Mouse (Mus musculus): ENCODE results near the gene Mtfp1. TPM values are rescaled to one million over a fixed set of nuclear protein-coding genes. Genes with fewer than 3 reads are reported as not detected.
A peak's percentile ranks its signal among the peaks of the same experiment; 100 is the strongest.
"Not testable (repeated sequence)": the region's sequence is repeated elsewhere in the genome, so short reads cannot be mapped to it uniquely, and the experiment has no call there.

The Mtfp1 gene
- polyA plus RNA-seq, 1 experiment from 2014 or later = 4.5 TPM

GRCm38 (mm10) chr11:4112861-4113260, 17.6 kb upstream of the Mtfp1 start:
- no peak for ATAC-seq (ENCODE audit: low FRiP score, low read depth)
- Histone ChIP-seq H3K36me3 (peaks cover 12% of the 10 kb centered on the region; the same call in 1 of the 2 replicates), H3K4me2 (replicated peaks) (no peak overlapping the region), H3K27me3 (replicated peaks) (peaks cover 16% of the 10 kb centered on the region; the same call in 1 of the 2 replicates), H3K4me1 (peaks cover 7% of the 10 kb centered on the region), H3K4me3 (no peak overlapping the region), H3K27ac (no peak overlapping the region), H3K9me3 (no peaks in the 10 kb centered on the region), H3K9ac (no peak overlapping the region)
- WGBS = 78% methylated on average over 6 of the region's 6 CpGs

DNA sequence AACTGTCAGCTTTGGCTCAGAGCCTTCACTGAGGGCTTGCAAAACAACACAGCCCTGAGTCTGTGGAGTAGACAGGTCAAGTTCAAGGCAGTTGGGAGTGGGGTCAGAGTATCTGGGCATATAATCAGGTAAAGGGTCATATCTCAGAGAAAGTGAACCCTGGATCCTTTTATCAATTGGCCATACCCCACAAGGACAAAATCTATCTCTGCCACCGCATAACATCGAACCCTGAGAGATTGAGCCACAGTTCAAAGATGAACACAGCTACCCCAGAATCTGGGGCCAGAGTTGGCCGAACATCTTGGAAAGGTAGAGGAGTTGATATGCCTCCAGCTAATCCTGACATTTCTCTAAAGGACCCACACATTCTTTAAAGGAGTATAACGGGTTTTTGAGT, 16.8 kb upstream of the Mtfp1 start:
- Histone ChIP-seq H3K9me3 (no peaks in the 10 kb centered on the region), H3K4me2 (replicated peaks) (no peak overlapping the region), H3K4me1 (no peaks in the 10 kb centered on the region), H3K36me3 (peaks cover 12% of the 10 kb centered on the region; the same call in 1 of the 2 replicates), H3K4me3 (no peak overlapping the region), H3K27me3 (replicated peaks) (0 out of 2 replicates have a peak, but pooled peaks cover 9% of the 10 kb centered on the region), H3K9ac (no peak overlapping the region), H3K27ac (no peak overlapping the region)
- 84% methylated on average over 4 of the region's 4 CpGs for WGBS
- ATAC-seq (ENCODE audit: low FRiP score, low read depth) = no peak

DNA sequence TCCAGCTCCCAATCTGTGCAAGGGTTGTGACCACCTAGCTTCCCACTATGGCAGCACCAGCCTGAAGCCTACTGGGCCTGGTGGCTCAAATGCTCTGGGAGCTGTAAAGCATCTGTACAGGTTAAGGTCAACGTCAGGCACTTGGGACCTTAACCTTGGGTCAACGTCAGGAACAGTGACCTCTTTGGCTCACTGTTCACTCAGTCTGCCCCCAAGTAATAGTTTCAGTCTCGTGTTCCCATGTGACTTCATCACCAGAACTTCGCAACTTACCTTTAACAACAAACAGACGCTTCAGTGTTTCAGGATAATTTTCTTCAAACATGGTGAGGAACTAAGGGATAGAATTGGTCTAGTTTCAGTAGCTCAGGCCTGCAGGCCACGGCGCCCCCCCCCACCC, 13.4 kb upstream of the Mtfp1 start:
- WGBS = 84% methylated on average over 7 of the region's 7 CpGs
- H3K36me3 ChIP-seq = peaks cover 12% of the 10 kb centered on the region; the same call in 1 of the 2 replicates
- no peak overlapping the region for H3K4me3 ChIP-seq

GRCm38 (mm10) chr11:4107901-4108300, 12.7 kb upstream of the Mtfp1 start:
- not testable (repeated sequence) for H3K9ac ChIP-seq; H3K27me3 ChIP-seq (replicated peaks); ATAC-seq (ENCODE audit: low FRiP score, low read depth); H3K9me3 ChIP-seq; H3K4me1 ChIP-seq; H3K27ac ChIP-seq; H3K4me2 ChIP-seq (replicated peaks); H3K4me3 ChIP-seq
- 96% methylated on average over 6 of the region's 6 CpGs for WGBS
- peaks cover 12% of the 10 kb centered on the region; the same call in 1 of the 2 replicates for H3K36me3 ChIP-seq

More for the DNA sequence above, 13.4 kb upstream of the Mtfp1 start:
- no peak for ATAC-seq (ENCODE audit: low FRiP score, low read depth)
- Histone ChIP-seq H3K9ac (no peak overlapping the region), H3K4me2 (replicated peaks) (no peak overlapping the region), H3K4me1 (no peaks in the 10 kb centered on the region), H3K9me3 (no peaks in the 10 kb centered on the region), H3K27ac (no peak overlapping the region), H3K27me3 (replicated peaks) (no peaks in the 10 kb centered on the region)

DNA sequence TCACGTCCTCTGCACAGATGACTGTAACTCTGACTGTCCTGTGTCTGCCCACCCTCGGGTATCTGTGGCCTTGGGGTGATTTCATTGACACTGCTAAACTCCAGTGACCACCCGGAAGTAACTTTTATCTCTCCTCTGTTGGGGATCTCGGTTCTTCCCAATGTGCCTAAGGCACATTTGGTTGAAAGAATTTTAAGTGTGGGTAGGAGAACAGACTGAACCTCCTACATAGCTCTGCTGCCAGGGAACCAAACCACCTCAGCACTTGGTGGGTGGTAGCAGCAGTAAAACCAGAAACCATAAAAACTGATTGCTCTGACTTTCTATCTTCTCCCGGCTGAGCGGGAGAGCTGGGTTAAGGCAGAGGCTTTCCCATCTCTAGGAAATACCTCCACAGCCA, 10.2 kb upstream of the Mtfp1 start:
- no peaks in the 10 kb centered on the region for H3K9me3 ChIP-seq
- WGBS = 14% methylated on average over 6 of the region's 6 CpGs

DNA sequence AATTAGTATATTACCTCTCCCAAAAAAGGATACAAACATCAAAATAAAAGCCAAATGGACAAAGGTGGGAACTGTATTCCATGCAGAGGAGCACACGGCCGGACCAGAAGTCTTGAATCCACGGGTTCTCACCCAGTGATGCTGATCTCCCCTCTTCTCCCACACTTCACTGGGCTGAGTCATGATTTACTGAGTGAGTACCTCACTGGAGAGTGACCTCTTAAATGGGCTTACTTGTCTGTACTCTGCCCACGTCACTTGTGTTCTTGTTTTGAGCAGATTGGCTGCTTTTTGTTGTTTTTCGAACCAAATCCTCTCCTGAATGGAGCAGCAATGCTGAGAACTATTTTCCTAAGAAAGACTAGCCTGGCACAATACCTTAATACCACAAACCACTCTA, 9.7 kb upstream of the Mtfp1 start:
- WGBS = 79% methylated on average over 5 of the region's 5 CpGs
- peaks cover 8% of the 10 kb centered on the region; the same call in 1 of the 2 replicates for H3K36me3 ChIP-seq
- no peak overlapping the region for H3K27ac ChIP-seq
- H3K9me3 ChIP-seq = no peaks in the 10 kb centered on the region
- ATAC-seq (ENCODE audit: low FRiP score, low read depth) = no peak
- no peak overlapping the region for H3K9ac ChIP-seq
- H3K4me2 ChIP-seq (replicated peaks) = no peak overlapping the region
- no peaks in the 10 kb centered on the region for H3K27me3 ChIP-seq (replicated peaks)
- no peak overlapping the region for H3K4me3 ChIP-seq
- no peaks in the 10 kb centered on the region for H3K4me1 ChIP-seq

More for the DNA sequence above, 10.2 kb upstream of the Mtfp1 start:
- Histone ChIP-seq H3K27me3 (replicated peaks) (no peaks in the 10 kb centered on the region), H3K9ac (no peak overlapping the region), H3K27ac (no peak overlapping the region), H3K36me3 (peaks cover 8% of the 10 kb centered on the region; the same call in 1 of the 2 replicates), H3K4me2 (replicated peaks) (no peak overlapping the region), H3K4me3 (no peak overlapping the region), H3K4me1 (no peaks in the 10 kb centered on the region)
- ATAC-seq (ENCODE audit: low FRiP score, low read depth) = no peak

GRCm38 (mm10) chr11:4103522-4103921, 8.3 kb upstream of the Mtfp1 start:
- WGBS = 85% methylated on average over 14 of the region's 14 CpGs
- H3K9ac ChIP-seq = no peak overlapping the region
- ATAC-seq (ENCODE audit: low FRiP score, low read depth) = no peak

DNA sequence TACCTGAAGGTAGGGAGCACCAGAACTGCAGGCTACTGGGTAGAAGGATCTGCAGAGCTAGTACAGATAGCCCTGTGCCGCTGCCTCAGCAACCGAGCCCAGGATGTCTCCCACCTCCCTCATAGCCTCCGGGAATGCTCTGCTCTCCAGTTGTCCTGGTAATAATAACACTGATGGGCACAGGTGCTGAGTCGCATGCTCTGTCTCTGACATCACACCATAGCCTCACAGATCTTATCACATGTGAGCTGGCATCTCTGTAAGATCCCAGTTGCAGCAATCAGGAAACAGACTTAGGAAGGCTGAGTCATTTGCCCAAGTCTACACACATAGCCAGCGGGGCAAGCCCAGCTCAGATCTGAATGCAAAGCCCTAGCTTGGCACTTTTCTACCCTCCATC, 6.6 kb upstream of the Mtfp1 start:
- Histone ChIP-seq H3K4me2 (replicated peaks) (no peak overlapping the region), H3K27me3 (replicated peaks) (no peaks in the 10 kb centered on the region), H3K4me1 (peaks cover 7% of the 10 kb centered on the region), H3K9me3 (no peaks in the 10 kb centered on the region), H3K4me3 (no peak overlapping the region), H3K36me3 (no peaks in the 10 kb centered on the region), H3K9ac (no peak overlapping the region), H3K27ac (no peak overlapping the region)
- no peak for ATAC-seq (ENCODE audit: low FRiP score, low read depth)
- 88% methylated on average over 5 of the region's 5 CpGs for WGBS

More at GRCm38 (mm10) chr11:4103522-4103921, 8.3 kb upstream of the Mtfp1 start:
- Histone ChIP-seq H3K4me3 (no peak overlapping the region), H3K27ac (no peak overlapping the region), H3K4me2 (replicated peaks) (no peak overlapping the region), H3K36me3 (0 out of 2 replicates have a peak, but pooled peaks cover 2% of the 10 kb centered on the region), H3K9me3 (no peaks in the 10 kb centered on the region), H3K4me1 (no peaks in the 10 kb centered on the region), H3K27me3 (replicated peaks) (no peaks in the 10 kb centered on the region)

GRCm38 (mm10) chr11:4099447-4099846, 4.2 kb upstream of the Mtfp1 start:
- Histone ChIP-seq H3K4me3 (no peak overlapping the region), H3K4me1 (peaks cover 22% of the 10 kb centered on the region), H3K9ac (no peak overlapping the region), H3K27me3 (replicated peaks) (no peaks in the 10 kb centered on the region), H3K27ac (no peak overlapping the region), H3K9me3 (no peaks in the 10 kb centered on the region), H3K36me3 (no peaks in the 10 kb centered on the region), H3K4me2 (replicated peaks) (no peak overlapping the region)
- ATAC-seq (ENCODE audit: low FRiP score, low read depth) = no peak
- 63% methylated on average over 3 of the region's 3 CpGs for WGBS

- no peak overlapping the region for H3K9ac ChIP-seq
- H3K27ac ChIP-seq = no peak overlapping the region
- H3K27me3 ChIP-seq (replicated peaks) = no peaks in the 10 kb centered on the region
- peaks cover 26% of the 10 kb centered on the region for H3K4me1 ChIP-seq
- no peaks in the 10 kb centered on the region for H3K36me3 ChIP-seq
- 76% methylated on average over 7 of the region's 7 CpGs for WGBS
- H3K4me3 ChIP-seq = no peak overlapping the region
- H3K4me2 ChIP-seq (replicated peaks) = no peak overlapping the region
- no peak for ATAC-seq (ENCODE audit: low FRiP score, low read depth)
- no peaks in the 10 kb centered on the region for H3K9me3 ChIP-seq
Observed at GRCm38 (mm10) chr11:4098816-4099215, 3.6 kb upstream of the Mtfp1 start.

DNA sequence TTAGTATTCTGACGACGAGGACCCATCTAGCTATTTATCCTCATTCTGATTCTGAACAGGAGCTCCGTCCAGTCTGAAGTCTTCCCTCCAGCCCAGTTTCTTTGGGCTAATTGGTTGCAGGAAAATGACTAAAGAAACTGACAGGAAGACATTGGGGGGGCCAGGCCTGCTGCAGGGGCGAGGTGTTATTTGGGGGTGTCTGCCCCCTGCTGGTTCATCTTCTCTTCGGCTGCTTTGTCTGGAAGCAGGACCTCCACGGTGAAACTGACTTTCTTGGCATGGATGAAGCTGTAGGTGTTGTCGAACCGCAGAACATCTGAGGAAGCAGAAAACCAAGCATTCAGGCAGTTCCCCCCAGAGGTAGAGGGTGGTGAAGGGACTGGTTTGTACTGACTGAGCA, 2.9 kb upstream of the Mtfp1 start:
- Histone ChIP-seq H3K9me3 (no peaks in the 10 kb centered on the region), H3K4me2 (replicated peaks) (no peak overlapping the region), H3K27ac (no peak overlapping the region), H3K27me3 (replicated peaks) (no peaks in the 10 kb centered on the region), H3K4me1 (peaks cover 26% of the 10 kb centered on the region), H3K4me3 (no peak overlapping the region), H3K9ac (no peak overlapping the region), H3K36me3 (no peaks in the 10 kb centered on the region)
- ATAC-seq (ENCODE audit: low FRiP score, low read depth) = no peak
- 68% methylated on average over 8 of the region's 8 CpGs for WGBS

DNA sequence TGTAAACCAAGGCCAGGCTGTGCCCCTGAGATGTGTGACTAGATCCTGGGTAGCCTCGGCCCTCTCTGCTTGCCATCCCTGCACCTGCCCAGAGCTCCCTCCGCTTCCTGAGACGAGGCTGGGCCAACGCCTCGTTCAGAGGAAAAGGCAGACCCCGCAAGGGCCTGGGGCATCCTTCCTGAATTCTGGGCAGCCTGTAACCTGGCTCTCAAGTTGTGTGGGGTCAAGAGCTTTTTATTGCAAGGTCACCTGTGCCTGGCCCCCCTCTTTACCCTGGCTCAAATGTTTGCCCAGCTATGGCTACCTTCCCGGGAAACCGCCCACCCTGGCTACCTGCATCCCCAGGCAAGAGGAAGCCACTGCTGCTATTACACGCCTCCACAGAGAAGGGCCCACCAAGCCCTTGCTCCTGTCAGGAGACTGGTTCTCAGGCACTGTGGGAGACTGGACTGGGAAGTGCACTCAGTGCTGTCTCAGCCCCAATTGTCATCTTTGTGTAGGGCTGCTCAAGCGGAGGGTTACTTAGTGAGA, 1.9 kb upstream of the Mtfp1 start:
- H3K9me3 ChIP-seq = no peaks in the 10 kb centered on the region
- H3K27ac ChIP-seq = peak overlapping the region; percentile 74
- H3K9ac ChIP-seq = peak overlapping the region; percentile 75
- WGBS = 32% methylated on average over 10 of the region's 10 CpGs
- peak overlapping the region; percentile 46 for H3K4me3 ChIP-seq
- H3K4me1 ChIP-seq = peaks cover 26% of the 10 kb centered on the region
- H3K4me2 ChIP-seq (replicated peaks) = peak overlapping the region; percentile 90
- ATAC-seq (ENCODE audit: low FRiP score, low read depth) = peak; percentile 58
- H3K27me3 ChIP-seq (replicated peaks) = no peaks in the 10 kb centered on the region
- no peaks in the 10 kb centered on the region for H3K36me3 ChIP-seq

Measured in neural tube, embryonic 12.5 days (tissue).